Mouse (Mus musculus): ENCODE results near the gene Ubac2.
A peak's percentile ranks its signal among the peaks of the same experiment; 100 is the strongest.

Ubac2 gene

GRCm38 (mm10) chr14:121924876-121925275 lies 46.5 kb downstream of the Ubac2 start:
- no peak for DNase-seq (ENCODE audit: low read depth, low spot score)

- no peak for DNase-seq (ENCODE audit: low read depth, low spot score)
Observed at GRCm38 (mm10) chr14:121926901-121927300, 48.5 kb downstream of the Ubac2 start.

GRCm38 (mm10) chr14:121927451-121927850 lies 49.0 kb downstream of the Ubac2 start:
- no peak for DNase-seq (ENCODE audit: low read depth, low spot score)

- DNase-seq (ENCODE audit: low read depth, low spot score) = peak; percentile 88
Observed at GRCm38 (mm10) chr14:121928375-121929137, 50.1 kb downstream of the Ubac2 start.

GRCm38 (mm10) chr14:121929243-121929951 lies 51.0 kb downstream of the Ubac2 start:
- DNase-seq (ENCODE audit: low read depth, low spot score) = peak; percentile 77

GRCm38 (mm10) chr14:121930731-121931383 lies 52.4 kb downstream of the Ubac2 start:
- peak; percentile 70 for DNase-seq (ENCODE audit: low read depth, low spot score)

GRCm38 (mm10) chr14:121931594-121931993 lies 53.2 kb downstream of the Ubac2 start:
- peak; percentile 65 for DNase-seq (ENCODE audit: low read depth, low spot score)

- DNase-seq (ENCODE audit: low read depth, low spot score) = no peak
Observed at GRCm38 (mm10) chr14:121932180-121932579, 53.8 kb downstream of the Ubac2 start.

GRCm38 (mm10) chr14:121933906-121934596 lies 55.6 kb downstream of the Ubac2 start:
- no peak for DNase-seq (ENCODE audit: low read depth, low spot score)

GRCm38 (mm10) chr14:121934597-121934946 lies 56.2 kb downstream of the Ubac2 start:
- DNase-seq (ENCODE audit: low read depth, low spot score) = no peak

GRCm38 (mm10) chr14:121936356-121936755 lies 57.9 kb downstream of the Ubac2 start:
- no peak for DNase-seq (ENCODE audit: low read depth, low spot score)

GRCm38 (mm10) chr14:121936856-121937255 lies 58.4 kb downstream of the Ubac2 start:
- DNase-seq (ENCODE audit: low read depth, low spot score) = no peak

- DNase-seq (ENCODE audit: low read depth, low spot score) = peak; percentile 53
Observed at GRCm38 (mm10) chr14:121937601-121938255, 59.3 kb downstream of the Ubac2 start.

- peak; percentile 78 for DNase-seq (ENCODE audit: low read depth, low spot score)
Observed at GRCm38 (mm10) chr14:121938256-121939191, 60.1 kb downstream of the Ubac2 start.

- no peak for DNase-seq (ENCODE audit: low read depth, low spot score)
Observed at GRCm38 (mm10) chr14:121939582-121939981, 61.2 kb downstream of the Ubac2 start.

GRCm38 (mm10) chr14:121946131-121946530 lies 67.7 kb downstream of the Ubac2 start:
- no peak for DNase-seq (ENCODE audit: low read depth, low spot score)

GRCm38 (mm10) chr14:121946728-121947127 lies 68.3 kb downstream of the Ubac2 start:
- peak; percentile 77 for DNase-seq (ENCODE audit: low read depth, low spot score)

- peak; percentile 46 for DNase-seq (ENCODE audit: low read depth, low spot score)
Observed at GRCm38 (mm10) chr14:121947201-121947760, 68.9 kb downstream of the Ubac2 start.

- DNase-seq (ENCODE audit: low read depth, low spot score) = peak; percentile 49
Observed at GRCm38 (mm10) chr14:121947966-121948365, 69.5 kb downstream of the Ubac2 start.

GRCm38 (mm10) chr14:121949436-121949835 lies 71.0 kb downstream of the Ubac2 start:
- no peak for DNase-seq (ENCODE audit: low read depth, low spot score)
